Mouse (Mus musculus) E14TG2a.4 (cell line): ENCODE measurements around the gene Apol11a.

ENCODE experiments used
- H3K27me3 ChIP-seq: 2 replicates; pipeline ENCODE4 v1.6.1; 2014; ENCODE audit warnings: low read length, control low read depth; ENCODE audit not compliant: insufficient read depth
- H3K36me3 ChIP-seq: 2 replicates; pipeline ENCODE4 v1.6.1; 2014; ENCODE audit warnings: low read length, control low read depth; ENCODE audit not compliant: insufficient read depth
- H3K4me1 ChIP-seq: replicated peaks from 2 replicates; pipeline ENCODE4 v1.6.1; 2014; ENCODE audit warnings: low read depth, low read length, control low read depth
- H3K4me3 ChIP-seq: replicated peaks from 2 replicates; pipeline ENCODE4 v1.5.1; 2014; ENCODE audit warnings: mild to moderate bottlenecking, low read length
- H3K9me3 ChIP-seq: 2 replicates; pipeline ENCODE4 v1.6.1; 2014; ENCODE audit warnings: low read length, control low read depth
- CTCF ChIP-seq: conservative IDR thresholded peaks from 2 replicates; pipeline ENCODE4 v1.5.1; 2014; ENCODE audit warnings: low read length
- NANOG ChIP-seq: IDR thresholded peaks from 2 replicates; pipeline ENCODE4 v1.6.1; 2014; ENCODE audit warnings: borderline replicate concordance, low read length, mixed read lengths
- POU5F1 ChIP-seq: IDR thresholded peaks from 2 replicates; pipeline ENCODE4 v1.6.1; 2014; ENCODE audit warnings: low read length, borderline replicate concordance

Apol11a gene

DNA sequence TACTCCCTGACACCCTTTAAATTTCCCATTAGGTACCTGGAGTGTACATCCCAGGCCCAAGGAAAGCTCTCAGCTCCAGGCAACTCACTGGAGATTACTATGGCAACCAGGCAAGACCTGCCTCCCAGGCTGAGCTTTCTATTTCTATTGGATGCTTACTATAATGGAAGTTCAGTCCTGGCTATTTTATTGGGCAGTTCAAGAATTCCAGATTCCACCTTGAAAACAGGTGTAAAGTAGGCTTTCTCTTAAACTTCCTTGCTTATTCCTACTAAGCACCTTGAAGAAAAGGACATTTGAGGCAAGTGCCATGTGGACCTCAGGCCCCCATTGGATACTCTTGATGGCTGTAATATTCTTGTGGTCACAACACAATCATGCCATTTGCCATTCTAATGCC, 53.7 kb downstream of the Apol11a start, which contains the start of gene 1700025B11Rik:
1700025B11Rik (minus strand) TSS at position 101 of the 400 bp plus-strand sequence.
- Histone ChIP-seq H3K4me3 (no peak within 1 kb of the TSS), H3K27me3 (no peaks in the 10 kb centered on the region), H3K9me3 (no peaks in the 10 kb centered on the region), H3K36me3 (no peaks in the 10 kb centered on the region), H3K4me1 (peaks cover 14% of the 10 kb centered on the region)
- TF ChIP-seq NANOG (no peak), POU5F1 (no peak), CTCF (no peak)

DNA sequence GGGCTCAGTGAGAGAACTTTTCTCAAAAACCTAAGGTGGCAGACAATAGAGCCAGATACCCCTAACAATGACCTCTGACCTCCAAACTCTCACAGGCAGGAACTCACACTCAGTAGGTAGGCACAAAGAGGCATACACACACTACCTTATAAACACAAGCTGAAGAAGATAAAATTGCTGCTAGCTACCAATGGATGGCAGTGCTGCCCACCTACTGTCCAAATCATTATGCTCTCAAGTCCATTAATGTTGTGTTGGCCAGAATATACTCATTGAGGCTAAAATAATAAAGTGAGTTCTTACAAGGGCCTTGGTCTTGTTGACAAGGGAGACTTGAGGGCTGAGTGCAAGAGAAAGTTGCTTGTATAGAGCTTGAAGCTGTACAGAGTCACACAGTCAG, 55.1 kb downstream of the Apol11a start:
- Histone ChIP-seq H3K27me3 (no peaks in the 10 kb centered on the region), H3K4me1 (peaks cover 14% of the 10 kb centered on the region), H3K4me3 (no peak overlapping the region), H3K36me3 (no peaks in the 10 kb centered on the region), H3K9me3 (peaks cover 7% of the 10 kb centered on the region)
- TF ChIP-seq CTCF: no peak
- TF ChIP-seq NANOG: no peak
- TF ChIP-seq POU5F1: no peak
